ENCODE assay signal across 9 mouse cellular contexts in genomic region chr7:30220008-30220356, GRCm38 (mm10). TPM values are rescaled to one million over a fixed set of nuclear protein-coding genes. Genes with fewer than 3 reads are reported as not detected.
A peak's percentile ranks its signal among the peaks of the same experiment; 100 is the strongest.
DNase-seq lines count a peak whose midpoint lies in the region; ATAC-seq and TF ChIP-seq lines count a peak whose summit lies in the region.
"Had no signal": no experiment of that assay in that cellular context is flagged by ENCODE, and none has a peak within 500 bp of the region (broad histone marks: within the 10 kb centered on the region; RNA-seq: fewer than 3 reads in every experiment).

No protein-coding gene starts in this region.

- H3K4me3 ChIP-seq in layer of hippocampus, adult 2 months: peak overlapping the region; percentile 65
- H3K4me3 ChIP-seq in forebrain, postnatal 0 days (ENCODE audit: low read depth, low read length): peak overlapping the region; percentile 43; the same call in 1 of the 2 replicates
- peak overlapping the region; percentile 26 for H3K4me3 ChIP-seq in limb, embryonic 11.5 days (ENCODE audit: low read depth, low read length)
- peak overlapping the region; percentile 43 for H3K4me3 ChIP-seq in neural tube, embryonic 13.5 days

- no peaks in the 10 kb centered on the region for H3K9me3 ChIP-seq in forebrain, postnatal 0 days (ENCODE audit: low read length)
- H3K9me3 ChIP-seq in limb, embryonic 11.5 days (ENCODE audit: control insufficient read depth, low read length): no peaks in the 10 kb centered on the region
- H3K9me3 ChIP-seq in neural tube, embryonic 13.5 days: no peaks in the 10 kb centered on the region

- ATAC-seq in forebrain, postnatal 0 days: no peak
- ATAC-seq in limb, embryonic 11.5 days (ENCODE audit: insufficient number of reproducible peaks, low FRiP score, low TSS enrichment, low read depth): no peak
- ATAC-seq in neural tube, embryonic 13.5 days (ENCODE audit: low read depth): no peak

- peak overlapping the region; percentile 49; the same call in 1 of the 2 replicates for H3K9ac ChIP-seq in forebrain, postnatal 0 days
- peak overlapping the region; percentile 38 for H3K9ac ChIP-seq in limb, embryonic 11.5 days (ENCODE audit: low read length)
- peak overlapping the region; percentile 73 for H3K9ac ChIP-seq in neural tube, embryonic 13.5 days

- peak overlapping the region; percentile 90 for H3K4me2 ChIP-seq in forebrain, postnatal 0 days (ENCODE audit: low read depth)
- peak overlapping the region; percentile 65 for H3K4me2 ChIP-seq in limb, embryonic 11.5 days (ENCODE audit: low read depth, severe bottlenecking)
- H3K4me2 ChIP-seq in neural tube, embryonic 13.5 days: peak overlapping the region; percentile 86

- no peak for TF ChIP-seq CTCF in layer of hippocampus, adult 2 months (conservative IDR thresholded peaks at IDR 0.05)
- TF ChIP-seq CTCF in forebrain, postnatal 0 days (IDR thresholded peaks at IDR 0.05; ENCODE audit: low read depth): no peak

- DNase-seq in layer of hippocampus, adult 2 months (ENCODE audit: low spot score in 2 of 2): no peak
- DNase-seq in layer of hippocampus, postnatal 10 days (ENCODE audit: low spot score in 2 of 2): no peak
- no peak for DNase-seq in forebrain, postnatal 0 days
- DNase-seq in limb, embryonic 11.5 days (ENCODE audit: low spot score): no peak
- no peak for DNase-seq in thymus, postnatal 25 days
- DNase-seq in frontal cortex, postnatal 10 days (ENCODE audit: low spot score in 2 of 2): no peak
- DNase-seq in ovary, postnatal 36 days (ENCODE audit: low spot score): no peak

- no peaks in the 10 kb centered on the region for H3K27me3 ChIP-seq in forebrain, postnatal 0 days (ENCODE audit: insufficient read depth, low read length)
- no peaks in the 10 kb centered on the region for H3K27me3 ChIP-seq in limb, embryonic 11.5 days (ENCODE audit: control insufficient read depth, insufficient read depth, low read length)
- H3K27me3 ChIP-seq in neural tube, embryonic 13.5 days: no peaks in the 10 kb centered on the region

- no peaks in the 10 kb centered on the region; the same call in 1 of the 2 replicates for H3K4me1 ChIP-seq in forebrain, postnatal 0 days (ENCODE audit: insufficient read depth)
- H3K4me1 ChIP-seq in limb, embryonic 11.5 days (ENCODE audit: control insufficient read depth, insufficient read depth, low read length): 0 out of 2 replicates have a peak, but pooled peaks cover 2% of the 10 kb centered on the region
- peaks cover 17% of the 10 kb centered on the region for H3K4me1 ChIP-seq in neural tube, embryonic 13.5 days (replicated peaks)

- peak overlapping the region; percentile 85; the same call in 1 of the 2 replicates for H3K27ac ChIP-seq in layer of hippocampus, adult 2 months
- H3K27ac ChIP-seq in forebrain, postnatal 0 days (ENCODE audit: low read depth, low read length): no peak overlapping the region
- H3K27ac ChIP-seq in limb, embryonic 11.5 days (replicated peaks; ENCODE audit: low read depth, low read length): no peak overlapping the region
- no peak overlapping the region for H3K27ac ChIP-seq in neural tube, embryonic 13.5 days (replicated peaks)

- H3K36me3 ChIP-seq in forebrain, postnatal 0 days (ENCODE audit: insufficient read depth): peaks cover 20% of the 10 kb centered on the region
- H3K36me3 ChIP-seq in limb, embryonic 11.5 days (ENCODE audit: control insufficient read depth, insufficient read depth, low read length): peaks cover 8% of the 10 kb centered on the region
- peaks cover 27% of the 10 kb centered on the region for H3K36me3 ChIP-seq in neural tube, embryonic 13.5 days

- 13% methylated on average over 11 of the region's 11 CpGs for WGBS in forebrain, postnatal 0 days
- WGBS in limb, embryonic 11.5 days: 23% methylated on average over 11 of the region's 11 CpGs
- 21% methylated on average over 11 of the region's 11 CpGs for WGBS in neural tube, embryonic 13.5 days

RNA-seq across cellular contexts. Expression of gene Polr2i, which starts 11.8 kb away (rescaled TPM):
- total RNA-seq in layer of hippocampus, adult 2 months (2021): 10 to 100 TPM; 59.6 to 59.8 TPM
- total RNA-seq in layer of hippocampus, postnatal 10 days (2021): 10 to 100 TPM; 57.5 to 71.1 TPM
- 71.0 and 80.9 TPM in 2 replicates for total RNA-seq in forebrain, postnatal 0 days (2014; rRNA removed)
- 186 and 247 TPM in 2 replicates for polyA plus RNA-seq in forebrain, postnatal 0 days (2015; fragmentation: Nextera tagmentation; extraction: Ambion mirVana)
- 182 and 186 TPM in 2 replicates for polyA plus RNA-seq in limb, embryonic 11.5 days (2014; fragmentation: Nextera tagmentation; extraction: Ambion mirVana)
- 176 and 184 TPM in 2 replicates for polyA plus RNA-seq in neural tube, embryonic 13.5 days (2015; fragmentation: Nextera tagmentation; extraction: Ambion mirVana)

RNA-seq across cellular contexts. Expression of gene Tbcb, which starts 12.1 kb away (rescaled TPM):
- 100 to 1,000 TPM; 113 to 116 TPM for total RNA-seq in layer of hippocampus, adult 2 months (2021)
- 100 to 1,000 TPM; 157 to 171 TPM for total RNA-seq in layer of hippocampus, postnatal 10 days (2021)
- total RNA-seq in forebrain, postnatal 0 days (2014; rRNA removed): 151 and 204 TPM in 2 replicates
- polyA plus RNA-seq in forebrain, postnatal 0 days (2015; fragmentation: Nextera tagmentation; extraction: Ambion mirVana): 475 and 558 TPM in 2 replicates
- polyA plus RNA-seq in limb, embryonic 11.5 days (2014; fragmentation: Nextera tagmentation; extraction: Ambion mirVana): 232 and 241 TPM in 2 replicates
- polyA plus RNA-seq in neural tube, embryonic 13.5 days (2015; fragmentation: Nextera tagmentation; extraction: Ambion mirVana): 406 and 418 TPM in 2 replicates

RNA-seq across cellular contexts. Expression of gene Ovol3, which starts 15.5 kb away (rescaled TPM):
- total RNA-seq in layer of hippocampus, adult 2 months (2021): not detected
- total RNA-seq in layer of hippocampus, postnatal 10 days (2021): not detected
- total RNA-seq in forebrain, postnatal 0 days (2014; rRNA removed): not detected in 2 replicates
- not detected in 2 replicates for polyA plus RNA-seq in forebrain, postnatal 0 days (2015; fragmentation: Nextera tagmentation; extraction: Ambion mirVana)
- polyA plus RNA-seq in limb, embryonic 11.5 days (2014; fragmentation: Nextera tagmentation; extraction: Ambion mirVana): 0.27 TPM in 1 of 2 replicates, not detected in the other
- polyA plus RNA-seq in neural tube, embryonic 13.5 days (2015; fragmentation: Nextera tagmentation; extraction: Ambion mirVana): not detected in 2 replicates
- total RNA-seq: layer of hippocampus, postnatal 14 days had no signal

RNA-seq across cellular contexts. Expression of gene Capns1, which starts 21.4 kb away (rescaled TPM):
- total RNA-seq in layer of hippocampus, adult 2 months (2021): 100 to 1,000 TPM; 213 to 224 TPM
- 100 to 1,000 TPM; 215 to 229 TPM for total RNA-seq in layer of hippocampus, postnatal 10 days (2021)
- 162 and 176 TPM in 2 replicates for total RNA-seq in forebrain, postnatal 0 days (2014; rRNA removed)
- polyA plus RNA-seq in forebrain, postnatal 0 days (2015; fragmentation: Nextera tagmentation; extraction: Ambion mirVana): 59.3 and 65.9 TPM in 2 replicates
- polyA plus RNA-seq in limb, embryonic 11.5 days (2014; fragmentation: Nextera tagmentation; extraction: Ambion mirVana): 53.1 and 53.7 TPM in 2 replicates
- 79.5 and 83.0 TPM in 2 replicates for polyA plus RNA-seq in neural tube, embryonic 13.5 days (2015; fragmentation: Nextera tagmentation; extraction: Ambion mirVana)

RNA-seq across cellular contexts. Expression of gene Cox7a1, which starts 36.0 kb away (rescaled TPM):
- total RNA-seq in layer of hippocampus, adult 2 months (2021): 1 to 10 TPM; 3.5 to 5.9 TPM
- total RNA-seq in layer of hippocampus, postnatal 10 days (2021): 1 to 10 TPM; 5.3 to 5.6 TPM
- total RNA-seq in forebrain, postnatal 0 days (2014; rRNA removed): 1.4 and 1.9 TPM in 2 replicates
- 4.3 and 4.9 TPM in 2 replicates for polyA plus RNA-seq in forebrain, postnatal 0 days (2015; fragmentation: Nextera tagmentation; extraction: Ambion mirVana)
- 2.3 and 2.9 TPM in 2 replicates for polyA plus RNA-seq in limb, embryonic 11.5 days (2014; fragmentation: Nextera tagmentation; extraction: Ambion mirVana)
- polyA plus RNA-seq in neural tube, embryonic 13.5 days (2015; fragmentation: Nextera tagmentation; extraction: Ambion mirVana): 5.3 and 6.9 TPM in 2 replicates
